Mouse (Mus musculus) hindbrain, postnatal 0 days (tissue): Measurements from ENCODE around the gene Dnah11. TPM values are rescaled to one million over a fixed set of nuclear protein-coding genes. Genes with fewer than 3 reads are reported as not detected.

Experiments
- ATAC-seq: fragments of 200-750 bp; cut with Nextera tagmentation; 2 replicates; pipeline ENCODE4 v1.8.0; 2017; ENCODE audit warnings: mild to moderate bottlenecking, moderate TSS enrichment, moderate library complexity
- DNase-seq: peaks from one replicate; pipeline ENCODE4 v3.0.0-alpha.2; 2015; ENCODE audit warnings: low spot score
- H3K27ac ChIP-seq: fragments of 300-500 bp; sonication (generic); 2 replicates; pipeline ENCODE4 v1.5.1; 2014; ENCODE audit warnings: mild to moderate bottlenecking
- H3K27me3 ChIP-seq: fragments of 300-500 bp; sonication (generic); 2 replicates; pipeline ENCODE4 v1.6.1; 2014; ENCODE audit warnings: low read length, mixed read lengths; ENCODE audit not compliant: insufficient read depth
- H3K36me3 ChIP-seq: fragments of 300-500 bp; sonication (generic); 2 replicates; pipeline ENCODE4 v1.6.1; 2014; ENCODE audit warnings: low read length, mixed read lengths; ENCODE audit not compliant: insufficient read depth
- H3K4me1 ChIP-seq: fragments of 300-500 bp; sonication (generic); 2 replicates; pipeline ENCODE4 v1.6.1; 2014; ENCODE audit warnings: antibody characterized with exemption, low read length, mixed read lengths; ENCODE audit not compliant: insufficient read depth
- H3K4me2 ChIP-seq: fragments of 300-500 bp; sonication (generic); 2 replicates; pipeline ENCODE4 v1.6.1; 2014; ENCODE audit warnings: low read depth, mild to moderate bottlenecking, low read length, moderate library complexity, mixed read lengths
- H3K4me3 ChIP-seq: fragments of 300-500 bp; sonication (generic); 2 replicates; pipeline ENCODE4 v1.5.1; 2014; ENCODE audit warnings: low read length
- H3K9ac ChIP-seq: fragments of 300-500 bp; sonication (generic); replicated peaks from 2 replicates; pipeline ENCODE4 v1.6.1; 2014; ENCODE audit warnings: mild to moderate bottlenecking, low read length, moderate library complexity, mixed read lengths
- H3K9me3 ChIP-seq: fragments of 300-500 bp; sonication (generic); 2 replicates; pipeline ENCODE4 v1.6.1; 2016; ENCODE audit warnings: low read length, mixed read lengths
- CTCF ChIP-seq: IDR thresholded peaks from 2 replicates; pipeline ENCODE4 v1.5.1; 2016; ENCODE audit warnings: antibody characterized with exemption, control low read depth, low read depth
- WGBS: fragments of 180-500 bp; shearing (Covaris S2); extraction: QIAGEN DNeasy Blood & Tissue Kit; methylation state at CpG from one replicate; pipeline ENCODE4 v1.1.7; 2014; 5-methylcytosine and 5-hydroxymethylcytosine counted together
- polyA plus RNA-seq: library from polyadenylated mRNA; unstranded; fragments of >200 nt; fragmentation: Nextera tagmentation; extraction: Ambion mirVana; gene quantifications from 2 replicates; pipeline ENCODE4 v1.2.1, GENCODE M21; 2015
- total RNA-seq: library from RNA; depleted of rRNA; stranded (reverse); fragments of >200 nt; gene quantifications from 2 replicates; pipeline ENCODE4 v1.2.3, GENCODE M21; 2014

The Dnah11 gene
- total and polyA plus RNA-seq, 2 experiments from 2014 or later: 0.09 to 1.5 TPM

GRCm38 (mm10) chr12:118043130-118043647 lies 155.7 kb downstream of the Dnah11 start:
- H3K9ac ChIP-seq: no peak overlapping the region
- no peaks in the 10 kb centered on the region for H3K4me1 ChIP-seq
- WGBS: 90% methylated on average over 1 of the region's 1 CpGs
- no peak for DNase-seq
- ATAC-seq: no peak
- H3K4me3 ChIP-seq: no peak overlapping the region
- no peak overlapping the region for H3K4me2 ChIP-seq
- no peaks in the 10 kb centered on the region for H3K27me3 ChIP-seq
- H3K36me3 ChIP-seq: no peaks in the 10 kb centered on the region
- TF ChIP-seq CTCF: no peak
- H3K9me3 ChIP-seq: no peaks in the 10 kb centered on the region
- no peak overlapping the region for H3K27ac ChIP-seq

GRCm38 (mm10) chr12:118042196-118042595 lies 156.6 kb downstream of the Dnah11 start:
- Histone ChIP-seq H3K4me3 (no peak overlapping the region), H3K4me1 (no peaks in the 10 kb centered on the region), H3K9me3 (no peaks in the 10 kb centered on the region), H3K27ac (no peak overlapping the region), H3K9ac (no peak overlapping the region), H3K27me3 (no peaks in the 10 kb centered on the region), H3K36me3 (no peaks in the 10 kb centered on the region), H3K4me2 (no peak overlapping the region)
- ATAC-seq (no peak), DNase-seq (no peak)
- TF ChIP-seq CTCF: no peak
- WGBS: 80% methylated on average over 2 of the region's 2 CpGs

GRCm38 (mm10) chr12:118034990-118035389 lies 163.9 kb downstream of the Dnah11 start:
- H3K27me3 ChIP-seq: no peaks in the 10 kb centered on the region
- 84% methylated on average over 1 of the region's 1 CpGs for WGBS
- no peaks in the 10 kb centered on the region for H3K36me3 ChIP-seq
- ATAC-seq: no peak
- H3K4me3 ChIP-seq: no peak overlapping the region
- no peak overlapping the region for H3K9ac ChIP-seq
- no peaks in the 10 kb centered on the region for H3K9me3 ChIP-seq
- H3K27ac ChIP-seq: no peak overlapping the region
- no peak overlapping the region for H3K4me2 ChIP-seq
- no peak for TF ChIP-seq CTCF
- no peak for DNase-seq
- H3K4me1 ChIP-seq: no peaks in the 10 kb centered on the region

GRCm38 (mm10) chr12:118025771-118026170 lies 173.1 kb downstream of the Dnah11 start:
- no peak for ATAC-seq
- TF ChIP-seq CTCF: no peak

GRCm38 (mm10) chr12:118018936-118019335 lies 179.9 kb downstream of the Dnah11 start:
- no peak for TF ChIP-seq CTCF
- WGBS: 88% methylated on average over 6 of the region's 6 CpGs
- H3K4me1 ChIP-seq: no peaks in the 10 kb centered on the region

More at GRCm38 (mm10) chr12:118025771-118026170, 173.1 kb downstream of the Dnah11 start:
- H3K4me3 ChIP-seq: no peak overlapping the region
- no peak overlapping the region for H3K9ac ChIP-seq
- H3K36me3 ChIP-seq: no peaks in the 10 kb centered on the region
- 76% methylated on average over 4 of the region's 4 CpGs for WGBS
- H3K4me2 ChIP-seq: no peak overlapping the region
- no peaks in the 10 kb centered on the region for H3K4me1 ChIP-seq
- H3K27me3 ChIP-seq: no peaks in the 10 kb centered on the region
- DNase-seq: no peak
- no peaks in the 10 kb centered on the region for H3K9me3 ChIP-seq
- H3K27ac ChIP-seq: no peak overlapping the region

GRCm38 (mm10) chr12:118013872-118014271 lies 185.0 kb downstream of the Dnah11 start:
- 96% methylated on average over 3 of the region's 3 CpGs for WGBS
- Histone ChIP-seq H3K27ac (no peak overlapping the region), H3K4me1 (no peaks in the 10 kb centered on the region), H3K4me2 (no peak overlapping the region), H3K9me3 (no peaks in the 10 kb centered on the region), H3K27me3 (no peaks in the 10 kb centered on the region), H3K4me3 (no peak overlapping the region), H3K36me3 (no peaks in the 10 kb centered on the region), H3K9ac (no peak overlapping the region)
- TF ChIP-seq CTCF: no peak
- ATAC-seq (no peak), DNase-seq (no peak)

More at GRCm38 (mm10) chr12:118018936-118019335, 179.9 kb downstream of the Dnah11 start:
- Histone ChIP-seq H3K9me3 (no peaks in the 10 kb centered on the region), H3K27me3 (no peaks in the 10 kb centered on the region), H3K27ac (no peak overlapping the region), H3K4me3 (no peak overlapping the region), H3K9ac (no peak overlapping the region), H3K36me3 (no peaks in the 10 kb centered on the region), H3K4me2 (no peak overlapping the region)
- DNase-seq: no peak
- ATAC-seq: no peak

GRCm38 (mm10) chr12:118011921-118012320 lies 186.9 kb downstream of the Dnah11 start:
- H3K4me3 ChIP-seq: no peak overlapping the region
- WGBS: 87% methylated on average over 8 of the region's 8 CpGs
- no peaks in the 10 kb centered on the region for H3K27me3 ChIP-seq
- TF ChIP-seq CTCF: no peak
- no peak for ATAC-seq
- H3K36me3 ChIP-seq: no peaks in the 10 kb centered on the region
- H3K9ac ChIP-seq: no peak overlapping the region
- no peak overlapping the region for H3K4me2 ChIP-seq
- no peaks in the 10 kb centered on the region for H3K9me3 ChIP-seq
- H3K27ac ChIP-seq: no peak overlapping the region
- no peaks in the 10 kb centered on the region for H3K4me1 ChIP-seq
- DNase-seq: no peak
